Mouse (Mus musculus) large intestine, adult 2 months (tissue): ENCODE results near the gene Fth1. TPM values are rescaled to one million over a fixed set of nuclear protein-coding genes. Genes with fewer than 3 reads are reported as not detected.

Experiments used
- DNase-seq: peaks from one replicate; pipeline ENCODE4 v3.0.0-alpha.2; 2012; ENCODE audit warnings: low read depth, low spot score
- WGBS: fragments of 180-500 bp; shearing (Covaris S2); methylation state at CpG from one replicate; pipeline ENCODE4 v1.1.7; 2018; 5-methylcytosine and 5-hydroxymethylcytosine counted together
- polyA plus RNA-seq: library from polyadenylated mRNA; depleted of rRNA; stranded (reverse); fragments of >200 nt; gene quantifications from 2 replicates; pipeline ENCODE4 v1.2.3, GENCODE M21; 2012; rRNA removed

Fth1 gene
- polyA plus RNA-seq, 1 experiment, result 1,893 TPM

GRCm38 (mm10) chr19:10016151-10016550 is 35.8 kb downstream of the Fth1 start:
- WGBS, result 92% methylated on average over 4 of the region's 4 CpGs
- no peak for DNase-seq

- WGBS, result 10% methylated on average over 44 of the region's 44 CpGs
- peak; percentile 51 for DNase-seq
Measured at GRCm38 (mm10) chr19:10017637-10018526, 37.5 kb downstream of the Fth1 start.

- 1% methylated on average over 3 of the region's 3 CpGs for WGBS
- DNase-seq, result no peak
Measured at GRCm38 (mm10) chr19:10018527-10018818, 38.1 kb downstream of the Fth1 start.

- WGBS, result 78% methylated on average over 4 of the region's 4 CpGs
- no peak for DNase-seq
Measured at GRCm38 (mm10) chr19:10019214-10019760, 38.9 kb downstream of the Fth1 start.

GRCm38 (mm10) chr19:10021981-10022380 is 41.6 kb downstream of the Fth1 start:
- 72% methylated on average over 2 of the region's 2 CpGs for WGBS
- no peak for DNase-seq

GRCm38 (mm10) chr19:10022414-10023303 is 42.3 kb downstream of the Fth1 start:
- WGBS, result 62% methylated on average over 5 of the region's 5 CpGs
- no peak for DNase-seq

GRCm38 (mm10) chr19:10023304-10023758 is 42.9 kb downstream of the Fth1 start:
- WGBS, result 72% methylated on average over 9 of the region's 9 CpGs
- DNase-seq, result no peak

GRCm38 (mm10) chr19:10025169-10025875 is 44.9 kb downstream of the Fth1 start:
- DNase-seq, result no peak
- 21% methylated on average over 8 of the region's 8 CpGs for WGBS

- DNase-seq, result no peak
- WGBS, result 70% methylated on average over 2 of the region's 2 CpGs
Measured at GRCm38 (mm10) chr19:10029746-10030145, 49.3 kb downstream of the Fth1 start.

GRCm38 (mm10) chr19:10033211-10033973 is 53.0 kb downstream of the Fth1 start:
- 40% methylated on average over 8 of the region's 8 CpGs for WGBS

GRCm38 (mm10) chr19:10034356-10034755 is 54.0 kb downstream of the Fth1 start:
- 80% methylated on average over 5 of the region's 5 CpGs for WGBS

More at GRCm38 (mm10) chr19:10033211-10033973, 53.0 kb downstream of the Fth1 start:
- no peak for DNase-seq

More at GRCm38 (mm10) chr19:10034356-10034755, 54.0 kb downstream of the Fth1 start:
- no peak for DNase-seq

Other genes with a start within 250 kb of the Fth1 start
- gene Scgb2a2, start 133.0 kb upstream of the Fth1 start, polyA plus RNA-seq, result not detected in 2 replicates
- 30.6 and 34.9 TPM in 2 replicates for gene Incenp, start 81.0 kb upstream of the Fth1 start, polyA plus RNA-seq
- 0.15 and 0.30 TPM in 2 replicates for gene Best1, start 21.0 kb downstream of the Fth1 start, polyA plus RNA-seq
- 6.0 and 6.1 TPM in 2 replicates for gene Rab3il1, start 21.1 kb downstream of the Fth1 start, polyA plus RNA-seq
- 26.0 and 30.2 TPM in 2 replicates for gene Fads3, start 61.0 kb downstream of the Fth1 start, polyA plus RNA-seq
- gene Fads2, start 121.1 kb downstream of the Fth1 start, polyA plus RNA-seq, result 118 and 131 TPM in 2 replicates
- 20.4 and 20.5 TPM in 2 replicates for gene Fads1, start 202.3 kb downstream of the Fth1 start, polyA plus RNA-seq
- 161 and 185 TPM in 2 replicates for gene Tmem258, start 223.4 kb downstream of the Fth1 start, polyA plus RNA-seq
- gene Fen1, start 223.6 kb downstream of the Fth1 start, polyA plus RNA-seq, result 28.1 and 29.1 TPM in 2 replicates